Mouse (Mus musculus) heart, postnatal 0 days (tissue): Measurements from ENCODE around the gene 4933428G20Rik.

Source experiments
- CTCF ChIP-seq: IDR thresholded peaks from 2 replicates; pipeline ENCODE4 v1.5.1; 2016; ENCODE audit warnings: antibody characterized with exemption, control low read depth, low read depth
- EP300 ChIP-seq: IDR thresholded peaks from 2 replicates; pipeline ENCODE4 v1.6.1; 2016; ENCODE audit warnings: antibody characterized with exemption, low read depth

DNA sequence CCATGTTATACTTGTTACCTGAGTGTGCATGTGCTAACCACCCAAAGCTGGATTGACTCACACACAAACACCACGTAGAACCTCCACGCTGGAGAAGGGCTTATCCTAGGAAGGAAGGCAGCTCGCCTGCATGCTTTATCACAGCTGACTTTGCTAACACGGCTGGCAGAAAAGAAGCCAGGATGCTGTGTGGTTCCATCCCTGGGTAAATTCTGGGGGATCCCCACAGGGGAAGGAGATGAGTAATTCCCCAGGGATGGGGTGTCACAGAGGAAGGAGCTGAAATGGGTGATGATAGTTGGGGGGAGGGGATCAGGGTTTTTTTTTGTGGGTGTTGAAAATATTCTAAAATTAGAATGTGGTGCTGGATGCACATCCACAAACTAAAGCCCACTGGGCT, 5.6 kb upstream of the 4933428G20Rik start:
- TF ChIP-seq EP300 (no peak), CTCF (no peak)
